Mouse (Mus musculus): ENCODE measurements around the gene Trpv2. TPM values are rescaled to one million over a fixed set of nuclear protein-coding genes. Genes with fewer than 3 reads are reported as not detected.

Trpv2 gene
- polyA plus RNA-seq, 1 experiment from 2014 or later, result 3.9 TPM

DNA sequence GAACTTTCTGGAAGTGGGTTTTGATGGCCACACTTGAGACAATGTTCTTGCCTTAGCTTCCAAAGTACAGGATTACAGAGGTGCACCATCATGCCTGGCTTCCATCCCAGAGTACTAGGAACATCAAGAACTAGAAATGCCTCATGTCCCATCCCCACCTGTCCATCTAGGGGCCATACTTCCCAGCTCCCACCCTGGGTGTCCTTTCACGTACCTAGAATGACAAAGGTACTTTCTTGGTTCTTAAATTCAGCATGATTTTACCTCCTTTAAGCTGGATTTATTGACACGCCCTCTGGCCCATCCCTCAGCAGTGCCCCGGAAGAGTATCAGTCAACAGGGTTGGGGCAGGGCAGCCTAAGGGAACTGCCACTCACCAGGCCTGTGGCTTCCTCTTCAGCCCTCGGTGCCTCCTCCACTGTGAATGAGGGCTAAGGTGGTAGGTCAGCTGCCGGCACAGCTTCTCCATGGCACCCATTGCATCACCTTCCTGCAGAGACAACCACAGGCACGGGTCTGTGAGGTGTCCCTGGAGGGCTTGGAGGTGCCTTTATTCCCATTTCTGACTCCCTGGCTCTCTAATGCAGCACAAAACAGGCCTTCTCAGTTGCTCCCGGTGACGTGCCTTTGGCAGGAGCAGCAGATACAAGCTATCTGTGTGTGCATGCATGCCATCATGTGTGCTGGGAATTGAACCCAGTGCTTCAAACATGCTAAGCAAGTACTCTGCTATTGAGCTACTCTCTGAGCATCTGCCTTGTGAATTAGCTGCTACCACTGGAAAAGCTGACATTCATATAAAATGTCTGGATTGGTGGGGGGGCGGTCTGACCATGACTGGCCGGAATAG lies 34.8 kb downstream of the Trpv2 start:
- peaks cover 52% of the 10 kb centered on the region for H3K36me3 ChIP-seq (ENCODE audit: insufficient read depth)
- 68% methylated on average over 10 of the region's 10 CpGs for whole genome bisulfite sequencing

DNA sequence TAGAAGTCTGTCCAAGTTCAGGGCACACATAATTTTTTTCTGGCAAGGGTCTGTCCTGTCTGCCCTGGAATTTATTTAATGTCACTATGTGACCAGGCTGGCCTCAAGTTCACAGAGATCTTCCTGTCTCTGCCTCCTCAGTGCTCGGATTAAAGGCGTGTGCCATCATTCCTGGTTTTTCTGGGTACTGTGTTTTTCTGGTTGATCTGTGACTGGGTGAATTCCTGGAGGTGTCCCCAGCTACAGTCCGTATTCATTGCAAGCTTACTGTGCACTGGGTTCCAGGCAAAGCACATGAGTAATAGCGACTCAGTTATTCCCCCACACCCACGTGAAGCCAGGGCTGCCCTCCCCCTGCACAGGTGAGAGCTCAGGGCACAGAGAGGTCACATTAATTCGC lies 36.0 kb downstream of the Trpv2 start:
- Histone ChIP-seq H3K9ac (no peak overlapping the region), H3K27me3 (ENCODE audit: insufficient read depth, low read length) (no peaks in the 10 kb centered on the region), H3K4me3 (ENCODE audit: low read depth, low read length) (no peak overlapping the region), H3K36me3 (ENCODE audit: insufficient read depth) (peaks cover 39% of the 10 kb centered on the region), H3K9me3 (ENCODE audit: low read depth, low read length) (no peaks in the 10 kb centered on the region), H3K27ac (ENCODE audit: low read depth) (no peak overlapping the region), H3K4me1 (ENCODE audit: insufficient read depth) (peaks cover 3% of the 10 kb centered on the region; the same call in 1 of the 2 replicates), H3K4me2 (no peak overlapping the region)
- ATAC-seq (ENCODE audit: insufficient read depth) (no peak), DNase-seq (no peak)
- TF ChIP-seq CTCF (IDR thresholded peaks at IDR 0.05; ENCODE audit: low read depth), result no peak
- WGBS, result 76% methylated on average over 6 of the region's 6 CpGs

More for the DNA sequence above, 34.8 kb downstream of the Trpv2 start:
- ATAC-seq (ENCODE audit: insufficient read depth), result no peak
- H3K27ac ChIP-seq (ENCODE audit: low read depth), result no peak overlapping the region
- H3K4me3 ChIP-seq (ENCODE audit: low read depth, low read length), result no peak overlapping the region
- no peak overlapping the region for H3K4me2 ChIP-seq
- no peaks in the 10 kb centered on the region for H3K9me3 ChIP-seq (ENCODE audit: low read depth, low read length)
- DNase-seq, result no peak
- H3K27me3 ChIP-seq (ENCODE audit: insufficient read depth, low read length), result no peaks in the 10 kb centered on the region
- no peak for TF ChIP-seq CTCF (IDR thresholded peaks at IDR 0.05; ENCODE audit: low read depth)
- H3K9ac ChIP-seq, result no peak overlapping the region
- H3K4me1 ChIP-seq (ENCODE audit: insufficient read depth), result peaks cover 12% of the 10 kb centered on the region

DNA sequence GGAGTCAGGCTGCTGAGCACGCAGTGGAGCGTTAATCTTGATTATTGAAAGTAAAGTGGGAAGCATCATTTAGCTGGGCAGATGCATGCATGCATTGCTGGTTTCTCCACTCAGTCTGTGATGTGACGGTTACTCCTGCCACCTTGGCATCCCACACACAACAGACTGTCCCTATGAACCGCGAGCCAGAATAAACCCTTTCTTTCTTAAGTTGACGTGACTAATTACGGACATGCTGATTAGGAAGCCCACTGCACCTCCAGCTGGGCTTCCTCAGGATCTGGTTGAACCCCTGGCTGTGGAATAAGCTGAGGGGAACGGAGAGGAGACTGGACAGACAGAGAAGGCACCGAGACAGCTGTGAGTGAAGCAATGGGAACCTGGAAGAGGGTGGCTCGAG lies 38.3 kb downstream of the Trpv2 start:
- H3K36me3 ChIP-seq (ENCODE audit: insufficient read depth), result peaks cover 17% of the 10 kb centered on the region
- no peak for ATAC-seq (ENCODE audit: insufficient read depth)
- H3K4me3 ChIP-seq (ENCODE audit: low read depth, low read length), result no peak overlapping the region
- no peaks in the 10 kb centered on the region for H3K27me3 ChIP-seq (ENCODE audit: insufficient read depth, low read length)
- no peaks in the 10 kb centered on the region for H3K9me3 ChIP-seq (ENCODE audit: low read depth, low read length)
- H3K4me2 ChIP-seq, result no peak overlapping the region
- H3K27ac ChIP-seq (ENCODE audit: low read depth), result no peak overlapping the region
- WGBS, result 80% methylated on average over 10 of the region's 10 CpGs
- H3K4me1 ChIP-seq (ENCODE audit: insufficient read depth), result peaks cover 3% of the 10 kb centered on the region; the same call in 1 of the 2 replicates
- no peak for TF ChIP-seq CTCF (IDR thresholded peaks at IDR 0.05; ENCODE audit: low read depth)
- H3K9ac ChIP-seq, result no peak overlapping the region
- no peak for DNase-seq

DNA sequence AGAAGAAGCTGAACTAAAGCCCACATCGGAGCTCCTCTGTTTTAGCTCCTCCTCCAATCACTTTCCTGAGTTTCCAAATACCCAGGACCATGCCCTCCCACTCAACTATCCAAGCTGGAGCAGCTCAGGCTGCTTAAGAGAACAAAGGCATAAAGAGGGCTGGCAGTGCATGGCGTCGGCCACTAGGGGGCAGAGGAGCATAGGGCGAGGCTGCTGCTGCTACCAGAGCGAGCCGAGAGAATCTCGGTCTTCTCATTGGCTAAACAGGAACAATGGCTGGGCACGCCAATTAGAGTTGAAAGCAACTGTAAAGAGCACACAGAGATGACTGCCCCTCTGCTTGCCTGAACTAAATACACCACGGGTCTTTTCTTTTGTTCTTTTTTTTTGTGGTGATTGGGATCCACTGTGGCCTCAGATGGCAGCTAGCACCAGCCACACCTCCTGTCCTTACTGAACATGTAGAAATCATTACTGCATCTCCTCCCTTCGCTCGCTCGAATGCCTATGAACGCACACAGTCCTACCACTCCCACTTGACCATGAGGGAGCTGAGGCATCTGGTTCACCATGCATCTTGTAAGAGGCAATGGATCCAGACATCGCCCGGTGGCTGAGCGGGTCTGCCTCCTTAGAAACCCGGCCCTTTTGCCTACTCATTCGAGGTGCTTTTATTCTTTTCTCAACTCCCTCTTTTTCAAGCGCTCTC lies 39.5 kb downstream of the Trpv2 start:
- peak overlapping the region; percentile 49 for H3K4me2 ChIP-seq
- H3K4me3 ChIP-seq (ENCODE audit: low read depth, low read length), result peak overlapping the region; percentile 11
- peak overlapping the region; percentile 46 for H3K9ac ChIP-seq
- H3K9me3 ChIP-seq (ENCODE audit: low read depth, low read length), result no peaks in the 10 kb centered on the region
- peak; percentile 100 for TF ChIP-seq CTCF (IDR thresholded peaks at IDR 0.05; ENCODE audit: low read depth)
- H3K27me3 ChIP-seq (ENCODE audit: insufficient read depth, low read length), result no peaks in the 10 kb centered on the region
- WGBS, result 22% methylated on average over 19 of the region's 19 CpGs
- H3K27ac ChIP-seq (ENCODE audit: low read depth), result peak overlapping the region; percentile 75
- peak; percentile 94 for ATAC-seq (ENCODE audit: insufficient read depth)
- peaks cover 10% of the 10 kb centered on the region for H3K36me3 ChIP-seq (ENCODE audit: insufficient read depth)
- peaks cover 3% of the 10 kb centered on the region; the same call in 1 of the 2 replicates for H3K4me1 ChIP-seq (ENCODE audit: insufficient read depth)
- peak; percentile 98 for DNase-seq

DNA sequence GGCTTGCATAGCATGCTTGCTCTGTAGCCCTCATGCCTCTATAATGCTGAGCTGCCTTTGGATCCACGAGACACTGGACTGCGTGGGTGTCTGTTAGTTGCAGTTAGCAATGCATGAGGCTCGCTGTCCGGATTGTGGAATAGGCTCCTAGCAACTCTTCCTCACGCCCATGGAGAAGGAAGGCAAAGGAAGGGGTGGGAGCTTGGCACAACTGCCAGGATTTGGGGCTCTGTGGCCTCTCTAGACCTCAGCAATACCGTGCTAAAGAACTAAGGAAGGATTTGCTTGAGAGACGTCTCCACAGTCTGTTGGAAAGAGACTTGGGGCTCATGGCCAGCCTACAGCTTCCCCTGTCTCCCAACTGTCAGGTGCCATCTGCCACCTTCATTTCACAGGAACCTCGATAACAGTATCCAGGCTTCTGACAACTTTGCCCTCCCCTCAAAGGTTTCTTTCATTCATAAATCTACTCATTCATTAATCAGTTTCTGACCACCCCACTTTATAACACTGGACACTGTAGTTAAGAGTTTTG lies 40.7 kb downstream of the Trpv2 start:
- Histone ChIP-seq H3K4me2 (no peak overlapping the region), H3K36me3 (ENCODE audit: insufficient read depth) (peaks cover 15% of the 10 kb centered on the region; the same call in 1 of the 2 replicates), H3K4me1 (ENCODE audit: insufficient read depth) (peaks cover 3% of the 10 kb centered on the region; the same call in 1 of the 2 replicates), H3K27ac (ENCODE audit: low read depth) (no peak overlapping the region), H3K27me3 (ENCODE audit: insufficient read depth, low read length) (no peaks in the 10 kb centered on the region), H3K9me3 (ENCODE audit: low read depth, low read length) (no peaks in the 10 kb centered on the region), H3K9ac (no peak overlapping the region), H3K4me3 (ENCODE audit: low read depth, low read length) (no peak overlapping the region)
- TF ChIP-seq CTCF (IDR thresholded peaks at IDR 0.05; ENCODE audit: low read depth), result no peak
- 82% methylated on average over 8 of the region's 8 CpGs for WGBS
- ATAC-seq (ENCODE audit: insufficient read depth) (no peak), DNase-seq (no peak)

DNA sequence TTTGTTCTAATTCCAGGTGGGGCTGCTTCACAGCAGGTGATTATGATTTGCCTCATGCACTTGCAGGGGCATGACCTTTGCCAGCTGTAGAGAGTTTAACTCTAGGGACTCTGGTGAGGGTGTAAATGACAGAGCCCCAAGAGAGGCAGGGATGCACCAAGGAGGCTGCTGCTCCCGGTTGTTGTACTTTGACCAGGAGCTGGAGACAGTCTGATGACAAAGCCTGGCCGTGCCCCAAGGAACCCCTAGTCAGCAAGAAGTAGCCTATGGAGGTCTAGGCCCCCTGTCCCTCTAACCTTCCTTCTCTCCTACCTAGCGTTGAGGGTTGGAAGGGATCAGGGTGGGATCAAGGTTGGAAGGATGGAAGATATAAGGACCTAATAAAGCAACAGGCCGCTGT lies 41.2 kb downstream of the Trpv2 start:
- H3K27ac ChIP-seq (ENCODE audit: low read depth), result no peak overlapping the region
- H3K36me3 ChIP-seq (ENCODE audit: insufficient read depth), result peaks cover 15% of the 10 kb centered on the region; the same call in 1 of the 2 replicates
- no peak overlapping the region for H3K9ac ChIP-seq
- DNase-seq (no peak), ATAC-seq (ENCODE audit: insufficient read depth) (no peak)
- H3K27me3 ChIP-seq (ENCODE audit: insufficient read depth, low read length), result no peaks in the 10 kb centered on the region
- no peak overlapping the region for H3K4me2 ChIP-seq
- no peak for TF ChIP-seq CTCF (IDR thresholded peaks at IDR 0.05; ENCODE audit: low read depth)
- H3K4me1 ChIP-seq (ENCODE audit: insufficient read depth), result peaks cover 3% of the 10 kb centered on the region; the same call in 1 of the 2 replicates
- no peak overlapping the region for H3K4me3 ChIP-seq (ENCODE audit: low read depth, low read length)
- no peaks in the 10 kb centered on the region for H3K9me3 ChIP-seq (ENCODE audit: low read depth, low read length)
- 89% methylated on average over 4 of the region's 4 CpGs for WGBS

DNA sequence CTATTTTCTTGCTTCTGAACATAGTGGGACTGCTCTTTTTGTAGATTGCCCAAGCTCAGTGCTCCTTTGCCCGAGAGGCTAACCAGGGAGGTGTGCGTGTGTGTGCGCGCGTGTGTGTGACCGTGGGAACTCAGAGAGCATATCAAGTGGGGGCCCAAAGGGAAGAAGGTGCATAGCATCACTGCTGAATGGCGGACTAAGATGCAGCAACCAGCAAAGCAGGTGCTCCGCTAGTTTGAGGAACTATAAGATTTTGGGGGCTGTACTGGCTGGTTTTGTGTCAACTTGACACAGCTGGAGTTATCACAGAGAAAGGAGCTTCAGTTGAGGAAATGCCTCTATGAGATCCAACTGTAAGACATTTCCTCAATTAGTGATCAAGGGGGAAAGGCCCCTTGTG lies 46.8 kb downstream of the Trpv2 start:
- H3K9me3 ChIP-seq (ENCODE audit: low read depth, low read length), result no peaks in the 10 kb centered on the region
- no peak overlapping the region for H3K4me3 ChIP-seq (ENCODE audit: low read depth, low read length)
- H3K4me2 ChIP-seq, result no peak overlapping the region
- WGBS, result 90% methylated on average over 8 of the region's 8 CpGs
- ATAC-seq (ENCODE audit: insufficient read depth) (no peak), DNase-seq (no peak)
- H3K27ac ChIP-seq (ENCODE audit: low read depth), result no peak overlapping the region
- H3K36me3 ChIP-seq (ENCODE audit: insufficient read depth), result peaks cover 15% of the 10 kb centered on the region; the same call in 1 of the 2 replicates
- H3K4me1 ChIP-seq (ENCODE audit: insufficient read depth), result no peaks in the 10 kb centered on the region
- TF ChIP-seq CTCF (IDR thresholded peaks at IDR 0.05; ENCODE audit: low read depth), result no peak
- no peaks in the 10 kb centered on the region for H3K27me3 ChIP-seq (ENCODE audit: insufficient read depth, low read length)
- no peak overlapping the region for H3K9ac ChIP-seq
